Mouse (Mus musculus) liver, postnatal 0 days (tissue): Measurements from ENCODE around the gene Pmp22. TPM values are rescaled to one million over a fixed set of nuclear protein-coding genes. Genes with fewer than 3 reads are reported as not detected.

Experiments used
- ATAC-seq: fragments of 200-750 bp; cut with Nextera tagmentation; 2 replicates; pipeline ENCODE4 v1.8.0; 2017; ENCODE audit warnings: mild to moderate bottlenecking, moderate library complexity
- DNase-seq: peaks from one replicate; pipeline ENCODE4 v3.0.0-alpha.2; 2016
- H3K27ac ChIP-seq: fragments of 300-500 bp; sonication (generic); 2 replicates; pipeline ENCODE4 v1.5.1; 2014; ENCODE audit warnings: antibody characterized with exemption, moderate library complexity, mild to moderate bottlenecking, low read depth
- H3K27me3 ChIP-seq: fragments of 300-500 bp; sonication (generic); 2 replicates; pipeline ENCODE4 v1.6.1; 2014; ENCODE audit warnings: low read length, control low read depth, mixed read lengths; ENCODE audit not compliant: insufficient read depth
- H3K36me3 ChIP-seq: fragments of 300-500 bp; sonication (generic); replicated peaks from 2 replicates; pipeline ENCODE4 v1.6.1; 2014; ENCODE audit warnings: mild to moderate bottlenecking, control low read depth, low read length, moderate library complexity, mixed read lengths; ENCODE audit not compliant: insufficient read depth
- H3K4me1 ChIP-seq: fragments of 300-500 bp; sonication (generic); 2 replicates; pipeline ENCODE4 v1.6.1; 2014; ENCODE audit warnings: antibody characterized with exemption, mild to moderate bottlenecking, control low read depth; ENCODE audit not compliant: insufficient read depth
- H3K4me2 ChIP-seq: fragments of 300-500 bp; sonication (generic); 2 replicates; pipeline ENCODE4 v1.6.1; 2014; ENCODE audit warnings: low read depth, mild to moderate bottlenecking, low read length, moderate library complexity, mixed read lengths
- H3K4me3 ChIP-seq: fragments of 300-500 bp; sonication (generic); 2 replicates; pipeline ENCODE4 v1.5.1; 2014; ENCODE audit warnings: low read depth, low read length
- H3K9ac ChIP-seq: fragments of 300-500 bp; sonication (generic); replicated peaks from 2 replicates; pipeline ENCODE4 v1.6.1; 2014; ENCODE audit warnings: mild to moderate bottlenecking, moderate library complexity
- H3K9me3 ChIP-seq: fragments of 300-500 bp; sonication (generic); 2 replicates; pipeline ENCODE4 v1.6.1; 2016; ENCODE audit warnings: mild to moderate bottlenecking, control low read depth, low read length, mixed read lengths
- CTCF ChIP-seq: sonication (generic); IDR thresholded peaks from 2 replicates; pipeline ENCODE4 v1.5.1; 2016; ENCODE audit warnings: antibody characterized with exemption, low read depth
- EP300 ChIP-seq: IDR thresholded peaks from 2 replicates; pipeline ENCODE4 v1.6.1; 2016; ENCODE audit warnings: antibody characterized with exemption, low read depth, mild to moderate bottlenecking
- WGBS: fragments of 180-500 bp; shearing (Covaris S2); extraction: QIAGEN DNeasy Blood & Tissue Kit; methylation state at CpG from one replicate; pipeline ENCODE4 v1.1.7; 2014; ENCODE audit not compliant: insufficient replicate concordance; 5-methylcytosine and 5-hydroxymethylcytosine counted together
- polyA plus RNA-seq: library from polyadenylated mRNA; unstranded; fragments of >200 nt; fragmentation: Nextera tagmentation; extraction: Ambion mirVana; gene quantifications from 2 replicates; pipeline ENCODE4 v1.2.1, GENCODE M21; 2015

Pmp22 gene
- polyA plus RNA-seq, 1 experiment from 2014 or later, result 12.9 TPM

GRCm38 (mm10) chr11:63142311-63142710, 13.5 kb downstream of the Pmp22 start:
- Histone ChIP-seq H3K4me2 (no peak overlapping the region), H3K9ac (no peak overlapping the region), H3K4me3 (no peak overlapping the region), H3K27ac (no peak overlapping the region), H3K9me3 (no peaks in the 10 kb centered on the region), H3K4me1 (peaks cover 17% of the 10 kb centered on the region), H3K27me3 (no peaks in the 10 kb centered on the region), H3K36me3 (peaks cover 9% of the 10 kb centered on the region; the same call in 1 of the 2 replicates)
- DNase-seq (no peak), ATAC-seq (no peak)
- no peak for TF ChIP-seq EP300
- TF ChIP-seq CTCF, result no peak
- WGBS, result 73% methylated on average over 5 of the region's 5 CpGs

DNA sequence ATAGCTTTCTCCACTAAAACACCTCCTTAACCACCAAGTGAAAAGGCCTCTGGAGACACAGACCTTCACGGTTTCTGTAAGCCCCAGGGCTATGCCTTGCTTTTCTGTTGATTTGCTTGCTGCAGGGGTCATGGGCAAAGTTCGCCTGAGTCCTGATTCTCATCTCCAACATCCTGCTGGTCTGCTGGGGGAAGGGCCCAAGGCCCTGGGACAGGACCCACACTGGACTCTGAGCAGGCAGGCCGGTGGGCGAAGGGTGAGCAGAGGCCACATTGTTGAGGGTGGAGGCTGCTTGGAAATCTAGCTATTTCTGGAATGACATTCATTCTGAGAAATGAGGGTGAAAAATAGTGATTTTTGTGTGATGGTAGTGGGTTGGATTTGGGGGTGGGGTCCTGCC, 14.0 kb downstream of the Pmp22 start:
- Histone ChIP-seq H3K36me3 (peaks cover 9% of the 10 kb centered on the region; the same call in 1 of the 2 replicates), H3K27me3 (no peaks in the 10 kb centered on the region), H3K27ac (no peak overlapping the region), H3K4me2 (no peak overlapping the region), H3K4me3 (no peak overlapping the region), H3K9me3 (no peaks in the 10 kb centered on the region), H3K4me1 (peaks cover 17% of the 10 kb centered on the region), H3K9ac (no peak overlapping the region)
- TF ChIP-seq CTCF, result no peak
- TF ChIP-seq EP300, result no peak
- 63% methylated on average over 4 of the region's 4 CpGs for WGBS
- DNase-seq (no peak), ATAC-seq (peak; percentile 33; the same call in 1 of the 2 replicates)

DNA sequence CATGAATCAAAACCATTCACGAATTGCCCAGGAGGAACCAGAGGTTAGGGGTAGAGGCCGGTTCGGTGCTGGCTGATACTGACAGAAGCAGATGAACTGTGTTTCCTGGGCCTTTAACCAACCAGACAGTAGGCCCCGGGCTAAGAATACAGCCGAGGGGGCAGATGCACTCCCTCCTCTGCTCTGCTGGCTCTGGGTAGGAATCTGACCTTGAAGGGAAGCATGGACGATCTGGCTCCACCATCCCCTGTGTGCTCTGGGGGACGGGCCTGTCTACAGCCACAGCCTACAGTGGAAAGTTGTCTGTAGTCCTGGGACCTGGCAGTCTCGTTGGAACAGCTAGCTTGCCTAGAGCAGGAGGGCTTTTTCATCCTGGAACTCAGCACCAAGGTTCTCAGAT, 14.7 kb downstream of the Pmp22 start:
- ATAC-seq (no peak), DNase-seq (no peak)
- Histone ChIP-seq H3K9me3 (no peaks in the 10 kb centered on the region), H3K4me1 (peaks cover 17% of the 10 kb centered on the region), H3K4me2 (no peak overlapping the region), H3K4me3 (no peak overlapping the region), H3K9ac (no peak overlapping the region), H3K27ac (no peak overlapping the region; the same call in 1 of the 2 replicates), H3K36me3 (peaks cover 6% of the 10 kb centered on the region; the same call in 1 of the 2 replicates), H3K27me3 (no peaks in the 10 kb centered on the region)
- TF ChIP-seq CTCF (no peak), EP300 (no peak)
- 63% methylated on average over 8 of the region's 8 CpGs for WGBS

GRCm38 (mm10) chr11:63146601-63147000, 17.8 kb downstream of the Pmp22 start:
- Histone ChIP-seq H3K9me3 (no peaks in the 10 kb centered on the region), H3K36me3 (0 out of 2 replicates have a peak, but pooled peaks cover 6% of the 10 kb centered on the region), H3K4me3 (no peak overlapping the region), H3K4me2 (no peak overlapping the region), H3K9ac (no peak overlapping the region), H3K27ac (no peak overlapping the region), H3K4me1 (peaks cover 17% of the 10 kb centered on the region), H3K27me3 (no peaks in the 10 kb centered on the region)
- TF ChIP-seq CTCF, result no peak
- no peak for TF ChIP-seq EP300
- ATAC-seq, result no peak
- DNase-seq, result no peak
- 57% methylated on average over 7 of the region's 7 CpGs for WGBS

DNA sequence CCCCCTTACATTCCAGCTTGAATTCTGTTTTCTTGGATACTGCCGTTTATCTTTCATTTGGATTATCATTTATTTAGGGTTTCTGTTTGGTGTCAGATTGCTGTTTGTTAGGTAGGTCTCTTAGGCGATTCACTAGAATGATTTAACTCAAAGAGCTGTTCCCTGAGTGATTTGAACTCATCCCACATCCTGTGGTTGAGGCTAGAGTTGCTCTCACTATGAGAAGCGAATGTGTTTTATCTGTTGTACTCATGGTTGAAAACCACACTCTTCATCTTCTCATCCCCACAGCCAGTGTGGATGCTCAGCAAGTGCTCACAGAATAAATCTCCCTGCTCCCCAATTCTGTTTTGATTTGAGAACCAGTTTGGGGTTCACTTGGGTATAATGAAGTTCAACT, 19.5 kb downstream of the Pmp22 start:
- ATAC-seq (no peak), DNase-seq (no peak)
- TF ChIP-seq CTCF (no peak), EP300 (no peak)
- no peak overlapping the region for H3K4me3 ChIP-seq
- H3K9me3 ChIP-seq, result no peaks in the 10 kb centered on the region
- 65% methylated on average over 3 of the region's 3 CpGs for WGBS
- H3K4me2 ChIP-seq, result no peak overlapping the region
- 0 out of 2 replicates have a peak, but pooled peaks cover 13% of the 10 kb centered on the region for H3K36me3 ChIP-seq
- no peak overlapping the region for H3K9ac ChIP-seq
- H3K27ac ChIP-seq, result no peak overlapping the region
- peaks cover 11% of the 10 kb centered on the region for H3K4me1 ChIP-seq
- H3K27me3 ChIP-seq, result no peaks in the 10 kb centered on the region

DNA sequence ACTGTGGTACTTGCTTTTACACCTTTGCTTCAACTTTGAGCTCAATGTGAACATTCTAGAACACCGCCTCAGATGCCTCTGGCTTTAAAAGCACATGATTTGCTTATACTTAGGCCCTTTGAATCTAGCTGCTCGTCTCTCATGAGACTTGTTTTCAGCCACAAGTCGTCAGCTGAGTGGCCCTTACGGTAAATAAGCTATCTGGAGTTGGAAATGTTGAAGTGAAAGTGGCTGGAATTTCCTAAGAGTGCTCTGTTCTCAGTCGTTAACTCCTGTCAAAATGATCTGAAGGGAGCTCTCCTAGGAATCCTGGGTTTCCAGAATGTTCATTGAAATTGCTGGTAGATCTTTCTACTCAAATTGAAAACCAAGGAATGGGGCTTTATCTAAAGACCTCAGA, 23.1 kb downstream of the Pmp22 start:
- Histone ChIP-seq H3K27me3 (no peaks in the 10 kb centered on the region), H3K9me3 (no peaks in the 10 kb centered on the region), H3K4me3 (no peak overlapping the region), H3K9ac (no peak overlapping the region), H3K4me1 (no peaks in the 10 kb centered on the region), H3K4me2 (no peak overlapping the region), H3K27ac (no peak overlapping the region), H3K36me3 (peaks cover 11% of the 10 kb centered on the region; the same call in 1 of the 2 replicates)
- DNase-seq, result no peak
- no peak for ATAC-seq
- TF ChIP-seq CTCF (no peak), EP300 (no peak)
- WGBS, result 58% methylated on average over 5 of the region's 5 CpGs

DNA sequence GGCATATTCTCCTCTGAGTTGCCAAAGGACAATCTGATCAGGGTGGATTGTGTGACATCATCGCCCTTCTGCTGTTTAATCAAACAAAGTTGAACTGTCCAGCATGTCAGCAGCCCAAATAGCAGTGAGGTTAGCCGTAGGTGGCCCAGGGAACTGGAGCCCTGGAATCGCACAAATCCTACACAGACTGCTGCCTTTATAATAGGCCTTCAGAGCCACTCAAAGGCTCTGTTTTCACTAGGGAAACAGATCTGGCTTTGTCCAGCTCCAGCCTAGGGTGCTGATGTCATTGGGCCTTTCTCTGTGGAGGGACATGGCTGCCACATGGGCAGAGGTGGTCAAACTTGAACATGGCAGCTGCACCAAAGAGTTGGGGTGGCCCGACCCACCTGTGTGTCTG, 28.3 kb downstream of the Pmp22 start:
- DNase-seq (no peak), ATAC-seq (no peak)
- peaks cover 15% of the 10 kb centered on the region; the same call in 1 of the 2 replicates for H3K36me3 ChIP-seq
- no peaks in the 10 kb centered on the region for H3K4me1 ChIP-seq
- no peak overlapping the region for H3K4me2 ChIP-seq
- no peaks in the 10 kb centered on the region for H3K9me3 ChIP-seq
- H3K9ac ChIP-seq, result no peak overlapping the region
- no peaks in the 10 kb centered on the region for H3K27me3 ChIP-seq
- TF ChIP-seq EP300, result no peak
- TF ChIP-seq CTCF, result no peak
- WGBS, result 67% methylated on average over 4 of the region's 4 CpGs
- H3K4me3 ChIP-seq, result no peak overlapping the region
- H3K27ac ChIP-seq, result no peak overlapping the region
